Mouse (Mus musculus) lung, postnatal 0 days (tissue): ENCODE results near the gene Caprin2. TPM values are rescaled to one million over a fixed set of nuclear protein-coding genes. Genes with fewer than 3 reads are reported as not detected.
A peak's percentile ranks its signal among the peaks of the same experiment; 100 is the strongest.

Source experiments
- ATAC-seq: fragments of 200-750 bp; cut with Nextera tagmentation; 2 replicates; pipeline ENCODE4 v1.8.0; 2017; ENCODE audit warnings: moderate library complexity
- DNase-seq: peaks from one replicate; pipeline ENCODE4 v3.0.0-alpha.2; 2016; ENCODE audit warnings: low spot score
- H3K27ac ChIP-seq: fragments of 300-500 bp; sonication (generic); 2 replicates; pipeline ENCODE4 v1.5.1; 2014; ENCODE audit warnings: antibody characterized with exemption, mild to moderate bottlenecking, low read length, mixed read lengths
- H3K27me3 ChIP-seq: fragments of 300-500 bp; sonication (generic); replicated peaks from 2 replicates; pipeline ENCODE4 v1.6.1; 2014; ENCODE audit warnings: low read length, mixed read lengths; ENCODE audit not compliant: insufficient read depth
- H3K36me3 ChIP-seq: fragments of 300-500 bp; sonication (generic); 2 replicates; pipeline ENCODE4 v1.6.1; 2014; ENCODE audit warnings: low read length, mixed read lengths; ENCODE audit not compliant: insufficient read depth
- H3K4me1 ChIP-seq: fragments of 300-500 bp; sonication (generic); 2 replicates; pipeline ENCODE4 v1.6.1; 2014; ENCODE audit warnings: antibody characterized with exemption, low read depth, low read length, mixed read lengths; ENCODE audit not compliant: insufficient read depth
- H3K4me2 ChIP-seq: fragments of 300-500 bp; sonication (generic); replicated peaks from 2 replicates; pipeline ENCODE4 v1.6.1; 2014; ENCODE audit warnings: low read depth, mild to moderate bottlenecking, low read length, moderate library complexity, mixed read lengths
- H3K4me3 ChIP-seq: fragments of 300-500 bp; sonication (generic); 2 replicates; pipeline ENCODE4 v1.5.1; 2014; ENCODE audit warnings: low read depth, low read length
- H3K9ac ChIP-seq: fragments of 300-500 bp; sonication (generic); replicated peaks from 2 replicates; pipeline ENCODE4 v1.6.1; 2014; ENCODE audit warnings: low read depth, mild to moderate bottlenecking
- H3K9me3 ChIP-seq: fragments of 300-500 bp; sonication (generic); 2 replicates; pipeline ENCODE4 v1.6.1; 2016; ENCODE audit warnings: low read length, mixed read lengths
- CTCF ChIP-seq: IDR thresholded peaks from 2 replicates; pipeline ENCODE4 v1.5.1; 2016; ENCODE audit warnings: antibody characterized with exemption, mild to moderate bottlenecking
- EP300 ChIP-seq: IDR thresholded peaks from 2 replicates; pipeline ENCODE4 v1.6.1; 2016; ENCODE audit warnings: antibody characterized with exemption, mild to moderate bottlenecking, control low read depth
- WGBS: fragments of 180-500 bp; shearing (Covaris S2); extraction: QIAGEN DNeasy Blood & Tissue Kit; methylation state at CpG from one replicate; pipeline ENCODE4 v1.1.7; 2014; 5-methylcytosine and 5-hydroxymethylcytosine counted together
- polyA plus RNA-seq: library from polyadenylated mRNA; unstranded; fragments of >200 nt; fragmentation: Nextera tagmentation; extraction: Ambion mirVana; gene quantifications from 2 replicates; pipeline ENCODE4 v1.2.1, GENCODE M21; 2015

The Caprin2 gene
- polyA plus RNA-seq, 1 experiment from 2014 or later: 3.8 TPM

DNA sequence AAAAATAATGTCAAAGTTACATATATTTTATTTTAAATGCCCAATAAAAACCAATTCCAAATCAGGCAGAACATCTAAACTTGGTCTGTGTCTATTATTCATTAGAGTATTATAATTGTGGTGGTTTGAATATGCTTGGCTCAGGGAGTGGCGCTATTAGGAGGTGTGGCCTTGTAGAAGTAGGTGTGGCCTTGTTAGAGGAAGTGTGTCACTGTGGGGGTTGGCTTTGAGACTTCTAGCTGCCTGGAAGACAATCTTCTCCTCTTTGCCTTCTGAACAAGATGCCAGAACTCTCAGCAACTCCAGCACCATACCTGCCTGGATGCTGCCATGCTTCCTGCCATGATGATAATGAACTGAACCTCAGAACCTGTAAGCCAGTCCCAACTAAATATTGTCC, 22.1 kb downstream of the Caprin2 start:
- H3K27me3 ChIP-seq: no peaks in the 10 kb centered on the region
- H3K9ac ChIP-seq: no peak overlapping the region
- DNase-seq (no peak), ATAC-seq (no peak)
- H3K27ac ChIP-seq: no peak overlapping the region
- no peak for TF ChIP-seq EP300
- no peaks in the 10 kb centered on the region for H3K36me3 ChIP-seq
- no peak overlapping the region for H3K4me2 ChIP-seq
- 90% methylated on average over 1 of the region's 1 CpGs for WGBS
- no peaks in the 10 kb centered on the region for H3K4me1 ChIP-seq
- no peaks in the 10 kb centered on the region for H3K9me3 ChIP-seq
- no peak overlapping the region for H3K4me3 ChIP-seq

DNA sequence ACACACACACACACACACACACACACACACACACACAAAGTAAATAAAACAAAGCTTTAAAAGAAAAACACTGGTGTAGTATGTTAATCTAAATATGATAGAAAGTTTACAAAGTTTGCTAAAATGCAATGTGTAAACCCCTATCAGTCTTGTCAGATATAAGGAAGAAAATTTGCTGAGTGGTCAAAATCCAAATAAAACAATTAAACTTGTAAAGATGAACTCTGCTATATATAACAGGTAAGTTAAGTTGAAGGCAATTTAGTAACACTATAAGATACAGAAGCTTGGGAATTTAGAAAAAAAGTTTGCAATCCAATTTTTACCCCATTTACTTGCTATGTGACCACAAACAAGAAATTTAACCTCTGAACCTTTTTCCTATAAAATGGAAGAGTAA, 50.4 kb downstream of the Caprin2 start:
- no peaks in the 10 kb centered on the region for H3K4me1 ChIP-seq
- H3K9me3 ChIP-seq: no peaks in the 10 kb centered on the region
- H3K27ac ChIP-seq: no peak overlapping the region
- no peak overlapping the region for H3K4me3 ChIP-seq
- H3K4me2 ChIP-seq: no peak overlapping the region
- no peak overlapping the region for H3K9ac ChIP-seq
- no peaks in the 10 kb centered on the region for H3K36me3 ChIP-seq
- H3K27me3 ChIP-seq: no peaks in the 10 kb centered on the region
- ATAC-seq: no peak
- TF ChIP-seq CTCF (no peak), EP300 (no peak)
- DNase-seq: no peak

DNA sequence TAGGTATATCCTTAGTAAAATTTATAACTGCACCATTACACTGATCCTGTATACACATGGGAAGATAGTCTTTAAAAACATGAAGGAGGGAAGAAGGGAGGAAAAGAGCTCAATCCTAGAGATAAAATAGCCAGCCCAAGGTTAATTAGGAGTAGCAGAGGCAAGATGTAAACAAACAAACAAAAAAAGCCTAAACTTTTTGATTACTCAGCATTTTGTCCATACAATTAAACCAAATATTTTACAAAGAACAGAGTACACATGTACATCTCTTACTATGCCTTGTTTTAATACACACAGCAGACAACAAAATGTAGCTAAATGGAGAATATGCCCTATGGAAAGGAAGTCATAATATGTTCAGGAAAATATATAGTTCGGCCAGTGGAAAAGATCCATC, 54.3 kb downstream of the Caprin2 start:
- 88% methylated on average over 1 of the region's 1 CpGs for WGBS
- H3K9me3 ChIP-seq: no peaks in the 10 kb centered on the region
- no peak overlapping the region for H3K4me3 ChIP-seq
- DNase-seq (no peak), ATAC-seq (no peak)
- H3K36me3 ChIP-seq: no peaks in the 10 kb centered on the region
- no peak overlapping the region for H3K27ac ChIP-seq
- H3K4me1 ChIP-seq: no peaks in the 10 kb centered on the region
- H3K9ac ChIP-seq: no peak overlapping the region
- no peaks in the 10 kb centered on the region for H3K27me3 ChIP-seq
- TF ChIP-seq EP300 (no peak), CTCF (no peak)
- H3K4me2 ChIP-seq: no peak overlapping the region

DNA sequence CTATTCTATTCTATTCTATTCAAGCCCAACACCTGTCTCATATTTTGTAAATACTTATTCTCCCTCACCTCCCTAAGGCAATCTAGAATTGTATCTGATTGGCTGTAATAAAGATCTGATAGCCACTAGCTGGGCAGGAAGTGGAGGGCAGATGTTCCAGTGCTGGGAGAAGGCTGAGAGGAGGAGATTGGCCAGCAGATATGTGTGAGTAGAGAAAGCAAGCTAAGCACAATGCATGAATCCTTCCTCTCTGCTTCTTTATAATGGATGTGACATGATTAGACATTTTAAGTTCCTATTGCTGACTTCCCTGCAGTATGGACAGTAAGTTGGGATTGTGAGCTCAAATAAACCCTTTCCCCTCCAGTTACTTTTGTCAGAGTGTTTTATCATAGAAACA, 57.6 kb downstream of the Caprin2 start:
- Histone ChIP-seq H3K4me1 (no peaks in the 10 kb centered on the region), H3K9ac (no peak overlapping the region), H3K27me3 (no peaks in the 10 kb centered on the region), H3K9me3 (no peaks in the 10 kb centered on the region), H3K36me3 (no peaks in the 10 kb centered on the region), H3K4me3 (no peak overlapping the region), H3K27ac (no peak overlapping the region), H3K4me2 (no peak overlapping the region)
- no peak for ATAC-seq
- no peak for DNase-seq
- no peak for TF ChIP-seq EP300
- TF ChIP-seq CTCF: no peak

DNA sequence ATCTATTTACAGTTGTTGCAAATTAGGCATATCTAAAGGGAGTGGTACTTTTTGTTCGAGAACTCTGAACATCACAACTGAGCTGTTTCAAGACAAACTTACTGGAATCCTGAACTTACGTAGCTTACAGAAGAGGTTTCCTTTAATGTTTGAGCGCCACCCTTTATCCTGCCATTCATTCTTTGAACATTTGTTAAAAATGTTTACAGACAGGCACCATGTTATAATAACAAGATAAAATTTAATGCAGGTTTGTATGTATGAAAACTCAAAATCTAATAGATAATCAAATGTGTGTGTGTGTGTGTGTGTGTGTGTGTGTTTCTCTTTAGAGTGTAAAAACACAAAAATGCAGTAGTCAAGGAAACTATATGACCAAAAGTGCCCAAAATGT, 64.3 kb downstream of the Caprin2 start:
- DNase-seq (no peak), ATAC-seq (no peak)
- WGBS: 27% methylated on average over 3 of the region's 3 CpGs
- Histone ChIP-seq H3K4me1 (peaks cover 4% of the 10 kb centered on the region; the same call in 1 of the 2 replicates), H3K4me3 (peak overlapping the region; percentile 96), H3K36me3 (no peaks in the 10 kb centered on the region), H3K9ac (0 out of 2 replicates have a peak overlapping the region, but pooled peaks have one; percentile 50), H3K9me3 (no peaks in the 10 kb centered on the region), H3K4me2 (peak overlapping the region; percentile 83), H3K27ac (peak overlapping the region; percentile 57; the same call in 1 of the 2 replicates), H3K27me3 (no peaks in the 10 kb centered on the region)
- TF ChIP-seq CTCF: no peak
- TF ChIP-seq EP300: 0 out of 2 replicates have a peak, but pooled peaks have one; percentile 47

DNA sequence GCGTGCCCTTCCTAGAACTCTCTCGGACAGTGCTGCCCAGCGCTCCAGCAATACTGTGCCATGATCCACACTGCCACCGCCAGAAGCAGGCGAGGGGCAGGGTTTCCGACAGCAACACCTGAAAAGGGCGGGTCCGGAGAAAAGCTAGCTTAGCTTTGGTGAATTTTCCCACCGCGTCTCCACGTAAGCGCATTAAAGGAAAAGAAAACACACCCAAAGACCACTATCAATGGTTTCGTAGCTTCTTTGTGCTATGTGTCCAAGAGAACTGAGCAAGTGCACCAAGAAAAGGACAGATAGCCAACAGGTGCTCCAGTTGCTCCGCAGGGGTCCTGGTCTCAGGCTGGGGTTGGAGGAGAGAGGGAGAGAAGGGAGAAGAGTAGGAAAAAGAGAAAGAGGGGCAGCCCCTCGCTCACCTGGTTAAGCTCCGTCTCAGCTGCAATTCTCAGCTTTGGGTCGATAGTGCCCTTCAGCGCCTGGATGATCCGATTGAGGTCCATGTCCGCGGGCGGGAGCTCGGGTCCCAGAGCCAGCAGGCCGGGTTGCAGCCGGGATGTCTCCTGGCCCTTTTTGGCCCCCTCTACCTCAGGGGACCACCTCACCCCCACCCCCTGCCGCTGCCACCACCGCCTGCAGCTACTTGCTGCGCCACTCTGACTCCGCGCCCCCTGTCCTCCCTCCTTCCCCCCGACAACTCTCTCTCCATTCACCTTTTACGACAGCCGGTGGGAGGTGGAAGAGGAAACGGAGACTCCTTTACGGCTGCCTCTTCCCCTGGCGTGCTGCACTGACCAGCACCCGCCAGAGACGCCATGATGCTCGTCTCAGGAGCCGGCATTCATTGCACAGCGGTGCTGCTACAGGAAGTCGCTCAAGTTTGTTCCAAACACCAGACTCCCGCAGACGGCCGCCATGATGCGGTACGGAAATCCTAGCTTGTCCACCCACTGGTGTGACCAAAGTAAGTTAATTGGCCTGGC, 65.0 kb downstream of the Caprin2 start, which contains the start of gene Ipo8:
TSS of gene Ipo8 (minus strand) at position 720 of the 980 bp plus-strand sequence.
- no peaks in the 10 kb centered on the region for H3K36me3 ChIP-seq
- peak within 1 kb of the TSS; percentile 96 for H3K4me3 ChIP-seq
- ATAC-seq (peak; percentile 100), DNase-seq (peak; percentile 98)
- under 1% methylated on average over 47 of the region's 47 CpGs for WGBS
- no peaks in the 10 kb centered on the region for H3K9me3 ChIP-seq
- peak within 1 kb of the TSS; percentile 50 for H3K9ac ChIP-seq
- H3K27ac ChIP-seq: peak within 1 kb of the TSS; percentile 57; the same call in 1 of the 2 replicates
- no peaks in the 10 kb centered on the region for H3K27me3 ChIP-seq
- TF ChIP-seq CTCF (peak; percentile 27), EP300 (peak; percentile 46; the same call in 1 of the 2 replicates)
- H3K4me2 ChIP-seq: peak within 1 kb of the TSS; percentile 83
- peaks cover 4% of the 10 kb centered on the region; the same call in 1 of the 2 replicates for H3K4me1 ChIP-seq
